Mouse (Mus musculus) bone marrow macrophage, adult 2 months (primary cell): ENCODE results near the gene Gtpbp3.

Experiments
- CTCF ChIP-seq: IDR thresholded peaks from 2 replicates; pipeline ENCODE4 v1.5.1; 2012; ENCODE audit warnings: low read depth, mild to moderate bottlenecking, low read length, moderate library complexity
- POLR2A ChIP-seq: IDR thresholded peaks from 2 replicates; pipeline ENCODE4 v1.6.1; 2012; ENCODE audit warnings: mild to moderate bottlenecking, low read depth, low read length, borderline replicate concordance

- no peak for TF ChIP-seq POLR2A
- TF ChIP-seq CTCF = no peak
These were observed 10.1 kb downstream of the Gtpbp3 start for GRCm38 (mm10) chr8:71497881-71498501.
